Mouse (Mus musculus): ENCODE data around the gene Gpr173. TPM values are rescaled to one million over a fixed set of nuclear protein-coding genes. Genes with fewer than 3 reads are reported as not detected.
A peak's percentile ranks its signal among the peaks of the same experiment; 100 is the strongest.
"Not testable (repeated sequence)": the region's sequence is repeated elsewhere in the genome, so short reads cannot be mapped to it uniquely, and the experiment has no call there.

The Gpr173 gene
- 1 to 10 TPM; 2.0 TPM for total RNA-seq (2021)
- long read RNA-seq, experiment 1, result 0 reads
- long read RNA-seq, experiment 2, result 0 reads

- peak; percentile 25 to 47 for DNase-seq
These were observed at the start of gene Gpr173 for GRCm38 (mm10) chrX:152368397-152369273. Gene Gpr173, minus strand, starts transcription at chrX:152368704.

GRCm38 (mm10) chrX:152403251-152403650, 34.7 kb upstream of the Gpr173 start:
- DNase-seq, result no peak

GRCm38 (mm10) chrX:152400096-152400495, 31.6 kb upstream of the Gpr173 start:
- DNase-seq, result no peak

GRCm38 (mm10) chrX:152368054-152368396, 479 bp downstream of the Gpr173 start:
- no peak for DNase-seq

GRCm38 (mm10) chrX:152366418-152366817, 2.1 kb downstream of the Gpr173 start:
- no peak for DNase-seq

GRCm38 (mm10) chrX:152352553-152353153, 15.9 kb downstream of the Gpr173 start:
- peak; percentile 11 to 18 for DNase-seq

GRCm38 (mm10) chrX:152347041-152347440, 21.5 kb downstream of the Gpr173 start:
- no peak for DNase-seq

GRCm38 (mm10) chrX:152346587-152346986, 21.9 kb downstream of the Gpr173 start:
- DNase-seq, result no peak

GRCm38 (mm10) chrX:152342903-152343302, 25.6 kb downstream of the Gpr173 start:
- DNase-seq, result no peak

- DNase-seq, result peak; percentile 94 to 96
These were observed 26.1 kb downstream of the Gpr173 start, which contains the start of gene Tspyl2 for GRCm38 (mm10) chrX:152342358-152342901. Gene Tspyl2, minus strand, starts transcription at chrX:152342425.

- DNase-seq, result peak in 1 of 2 experiments; percentile 13
These were observed 27.0 kb downstream of the Gpr173 start for GRCm38 (mm10) chrX:152341496-152341895.

GRCm38 (mm10) chrX:152336546-152337332, 31.8 kb downstream of the Gpr173 start:
- DNase-seq, result peak; percentile 91 to 93

GRCm38 (mm10) chrX:152336123-152336522, 32.4 kb downstream of the Gpr173 start:
- not testable (repeated sequence) for DNase-seq

GRCm38 (mm10) chrX:152329400-152329799, 39.1 kb downstream of the Gpr173 start:
- DNase-seq, result not testable (repeated sequence)

GRCm38 (mm10) chrX:152327689-152328052, 40.8 kb downstream of the Gpr173 start:
- no peak for DNase-seq

- peak; percentile 81 to 82 for DNase-seq
These were observed 41.4 kb downstream of the Gpr173 start, which contains the start of gene Kantr for GRCm38 (mm10) chrX:152326996-152327688. Gene Kantr, minus strand, starts transcription at chrX:152327495.

- DNase-seq, result no peak
These were observed 44.9 kb downstream of the Gpr173 start for GRCm38 (mm10) chrX:152323584-152323983.

GRCm38 (mm10) chrX:152322776-152323175, 45.7 kb downstream of the Gpr173 start:
- DNase-seq, result no peak

GRCm38 (mm10) chrX:152320535-152320934, 48.0 kb downstream of the Gpr173 start:
- no peak for DNase-seq

- peak; percentile 55 to 61 for DNase-seq
These were observed 60.6 kb downstream of the Gpr173 start for GRCm38 (mm10) chrX:152307942-152308341.

GRCm38 (mm10) chrX:152307371-152307770, 61.1 kb downstream of the Gpr173 start:
- DNase-seq, result no peak

Data from adrenal gland, postnatal 36 days (tissue).